Mouse (Mus musculus): ENCODE measurements at regions not wholly inside any gene's neighbourhood (a gene's known extent, or its start where the extent isn't known, plus 50 kb on each side); places are given as distances from the start of the nearest gene placed in this dataset.
A peak's percentile ranks its signal among the peaks of the same experiment; 100 is the strongest.

DNA sequence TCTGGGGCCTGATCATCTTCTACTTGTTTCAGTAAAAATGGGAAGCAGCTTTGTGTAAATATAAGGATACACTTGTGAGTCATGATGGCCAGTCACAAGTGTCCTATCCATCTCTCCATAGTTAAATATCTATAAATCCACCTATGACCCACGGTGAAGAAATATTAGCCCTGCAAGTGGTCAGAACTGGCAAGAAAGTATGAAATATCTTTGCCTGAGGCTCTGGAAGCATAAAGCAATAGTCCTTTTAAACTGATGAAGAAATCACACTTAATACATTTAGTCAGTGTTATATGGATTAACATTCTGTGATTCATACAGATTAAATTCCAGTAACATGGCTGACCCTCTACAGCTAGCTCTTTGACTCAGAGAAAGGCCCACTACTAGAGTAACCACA, 134.8 kb upstream of the Klf6 start:
- peak; percentile 52 for ATAC-seq (replicated peaks; ENCODE audit: insufficient number of reproducible peaks, low FRiP score, low TSS enrichment, poor library complexity, severe bottlenecking)

DNA sequence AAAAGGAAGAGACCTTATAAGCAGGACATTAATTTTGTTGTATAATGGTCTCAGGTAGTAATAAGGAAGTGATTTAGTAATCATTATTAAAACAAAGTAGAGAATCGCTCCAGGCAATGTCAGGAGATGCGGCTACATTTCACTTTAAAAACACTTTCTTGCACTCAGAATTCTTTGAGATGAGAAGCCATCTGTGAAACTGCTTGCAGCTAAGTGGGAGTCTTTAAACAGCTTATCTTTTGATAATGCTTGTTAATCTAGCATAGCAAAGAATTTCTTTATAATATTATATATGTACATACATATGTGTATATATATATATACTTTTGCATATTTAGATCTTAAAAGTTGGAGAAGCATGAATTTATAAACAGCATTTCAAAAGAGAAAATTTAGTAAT, 133.1 kb upstream of the Klf6 start:
- ATAC-seq (replicated peaks; ENCODE audit: insufficient number of reproducible peaks, low FRiP score, low TSS enrichment, poor library complexity, severe bottlenecking): no peak

DNA sequence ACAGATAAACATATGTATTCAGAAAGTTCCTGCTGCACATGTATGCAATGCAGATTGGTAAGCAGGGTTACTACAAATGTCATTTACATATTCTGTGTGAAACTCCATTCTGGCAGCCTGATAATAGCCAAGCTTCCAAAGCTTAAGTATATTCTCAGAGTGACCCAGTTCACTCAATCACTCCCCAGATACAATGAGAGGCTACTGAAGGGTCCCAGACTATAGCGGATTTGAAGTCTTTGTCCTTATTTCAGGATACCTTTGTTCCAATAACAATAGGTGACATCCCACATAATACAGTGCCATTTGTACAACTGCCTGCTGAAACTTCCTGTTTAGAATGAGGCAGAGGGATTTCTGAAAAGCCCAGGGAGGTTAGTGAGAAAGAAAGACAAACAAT, 132.5 kb upstream of the Klf6 start:
- no peak for ATAC-seq (replicated peaks; ENCODE audit: insufficient number of reproducible peaks, low FRiP score, low TSS enrichment, poor library complexity, severe bottlenecking)

DNA sequence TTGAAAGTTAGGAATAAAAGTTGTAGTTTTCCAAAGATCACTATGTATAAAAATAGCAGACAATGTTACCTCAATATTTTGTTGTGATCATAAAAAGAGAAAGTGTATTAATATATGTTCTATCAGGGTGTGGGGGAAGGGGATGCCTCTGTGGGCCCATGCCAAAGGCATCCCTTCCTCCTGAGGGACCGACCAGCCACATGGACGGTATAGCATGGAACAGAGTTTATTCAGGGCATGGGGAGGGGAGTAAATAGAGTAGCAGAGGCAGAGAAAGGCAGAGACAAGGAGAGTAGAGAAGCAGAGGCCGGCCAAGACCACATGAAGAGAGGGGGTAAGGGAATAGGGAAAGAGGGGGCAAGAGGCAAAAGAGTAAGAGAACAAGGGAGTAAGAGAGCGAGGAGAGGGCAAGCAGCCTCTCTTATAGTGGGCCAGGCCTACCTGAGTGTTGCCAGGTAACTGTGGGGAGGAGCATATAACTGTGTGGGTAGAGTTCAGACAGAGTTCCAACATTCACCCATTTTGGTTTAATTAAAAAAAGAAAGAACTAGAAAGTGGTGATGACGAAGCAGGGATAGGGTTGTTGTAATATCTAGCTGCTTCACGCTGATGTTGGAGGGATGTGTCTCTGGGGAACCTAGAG, 131.7 kb upstream of the Klf6 start:
- ATAC-seq (replicated peaks; ENCODE audit: insufficient number of reproducible peaks, low FRiP score, low TSS enrichment, poor library complexity, severe bottlenecking): no peak

DNA sequence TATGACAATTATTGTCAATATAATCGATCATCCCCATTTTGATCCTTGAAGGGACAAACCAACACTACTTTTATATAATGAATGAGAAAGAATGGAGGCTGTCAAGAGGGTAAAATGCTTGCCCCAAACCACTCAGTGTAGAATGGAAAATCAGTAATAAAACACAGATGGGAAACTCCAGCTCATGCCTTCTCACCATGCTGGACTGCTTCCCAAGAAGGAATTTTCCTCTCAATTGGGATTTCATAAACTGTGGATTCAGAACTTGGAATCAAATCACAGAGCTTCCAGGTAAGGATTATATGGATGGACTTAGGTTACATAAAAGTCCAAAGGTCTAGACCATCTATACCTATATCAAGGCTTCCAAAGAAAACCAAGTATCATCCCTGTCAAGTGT, 129.1 kb upstream of the Klf6 start:
- no peak for ATAC-seq (replicated peaks; ENCODE audit: insufficient number of reproducible peaks, low FRiP score, low TSS enrichment, poor library complexity, severe bottlenecking)

DNA sequence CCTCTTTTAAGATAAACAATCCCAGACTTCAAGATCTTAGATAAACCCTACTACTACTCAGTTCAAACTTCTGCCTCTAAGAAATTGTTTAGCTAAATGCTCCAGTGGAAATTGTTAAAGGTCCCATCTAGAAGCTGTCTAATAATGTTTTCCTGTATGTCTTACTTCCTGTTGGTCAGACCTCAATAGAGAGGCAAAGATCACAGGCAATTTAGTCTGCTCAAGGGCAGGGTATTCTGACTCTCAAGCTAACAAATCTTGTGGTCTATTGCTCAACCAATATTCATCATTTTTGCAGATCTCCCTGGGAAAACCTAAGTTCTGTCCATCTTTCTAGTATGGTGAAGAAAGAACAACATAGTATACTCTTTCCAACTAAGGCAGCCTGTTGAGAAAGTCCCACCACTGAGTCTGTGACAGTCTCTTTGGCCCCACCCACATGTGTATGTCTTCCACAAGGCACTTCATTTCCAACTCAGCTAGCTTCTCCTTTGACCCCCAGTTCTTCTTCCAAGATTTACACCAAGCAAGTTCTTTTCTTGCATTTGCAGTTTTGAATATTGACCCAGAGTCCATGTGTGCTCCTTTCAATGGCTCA, 126.2 kb upstream of the Klf6 start:
- ATAC-seq (replicated peaks; ENCODE audit: insufficient number of reproducible peaks, low FRiP score, low TSS enrichment, poor library complexity, severe bottlenecking): no peak

DNA sequence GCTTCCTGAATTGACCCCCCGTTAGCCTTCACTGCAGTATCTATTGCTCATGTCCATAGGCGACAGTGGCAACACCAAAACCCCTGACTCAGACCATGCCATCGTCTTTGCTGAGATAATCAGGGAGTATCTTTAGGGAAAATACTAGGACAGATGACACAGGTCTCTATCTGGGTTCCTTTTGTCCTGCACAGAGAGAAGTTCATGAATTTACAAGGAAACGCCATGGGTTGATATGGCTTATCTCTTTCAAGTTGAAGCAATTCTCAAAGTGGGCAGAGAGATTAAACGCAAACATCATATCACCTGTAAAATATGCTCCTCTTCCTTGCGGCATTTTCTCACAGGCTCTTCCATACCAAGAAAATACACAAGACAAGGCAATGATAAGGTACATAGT, 124.8 kb upstream of the Klf6 start:
- ATAC-seq (replicated peaks; ENCODE audit: insufficient number of reproducible peaks, low FRiP score, low TSS enrichment, poor library complexity, severe bottlenecking): no peak

DNA sequence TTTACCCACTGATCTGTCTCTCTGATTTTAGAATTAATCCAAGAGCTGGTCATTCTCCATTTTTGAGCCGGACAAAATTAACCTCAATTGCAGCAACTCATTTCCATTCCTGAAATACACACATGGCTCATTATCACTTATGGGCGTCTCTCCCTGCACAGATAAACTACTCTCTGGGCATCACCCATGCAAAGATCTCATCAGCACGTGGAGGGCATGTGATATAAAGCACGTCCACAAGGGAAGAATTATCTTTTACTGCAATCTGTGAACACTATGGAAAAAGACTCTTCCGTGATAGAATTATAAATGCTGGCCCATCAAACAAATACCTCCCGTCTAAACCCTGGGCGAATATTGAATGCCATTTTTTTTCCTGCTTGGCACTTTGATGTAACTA, 124.1 kb upstream of the Klf6 start:
- ATAC-seq (replicated peaks; ENCODE audit: insufficient number of reproducible peaks, low FRiP score, low TSS enrichment, poor library complexity, severe bottlenecking): no peak

DNA sequence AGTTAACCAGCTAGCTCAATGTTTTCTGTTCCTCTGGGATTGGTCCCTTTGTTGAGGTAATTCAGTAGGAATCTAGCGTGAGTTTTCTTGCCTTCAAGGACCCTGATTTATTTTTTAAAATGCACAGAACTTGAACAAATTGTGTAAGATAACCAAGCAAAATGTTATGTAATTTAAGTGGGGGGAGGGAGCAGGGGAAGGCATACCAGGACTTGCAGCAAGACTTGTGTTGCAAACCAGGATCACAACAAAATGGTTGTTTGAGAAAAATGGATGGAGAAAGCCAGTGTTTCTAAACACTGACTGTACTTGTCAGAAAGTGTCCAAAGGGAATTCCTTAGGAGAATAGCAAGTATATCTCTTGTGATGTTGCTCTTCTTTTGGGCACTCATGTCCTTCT, 120.5 kb upstream of the Klf6 start:
- ATAC-seq (replicated peaks; ENCODE audit: insufficient number of reproducible peaks, low FRiP score, low TSS enrichment, poor library complexity, severe bottlenecking): no peak

DNA sequence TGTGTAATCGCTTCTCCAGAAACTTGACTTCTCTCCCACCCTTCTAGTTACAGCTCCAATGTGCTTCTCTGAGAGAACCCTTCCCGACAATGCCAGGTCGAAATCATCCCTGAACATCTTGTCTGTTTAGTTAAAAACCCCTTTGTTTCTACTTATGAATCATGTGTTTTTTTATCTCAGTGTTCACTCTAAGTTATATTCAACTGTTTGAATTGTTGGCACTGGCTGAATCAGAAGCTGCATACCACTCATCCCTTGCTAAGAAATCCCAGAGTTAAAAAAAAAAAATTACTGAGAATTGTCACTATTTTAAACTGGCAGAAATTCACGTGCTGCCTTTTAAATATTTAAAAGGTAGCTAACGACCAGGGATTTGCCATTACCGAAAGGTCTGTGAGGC, 116.3 kb upstream of the Klf6 start:
- ATAC-seq (replicated peaks; ENCODE audit: insufficient number of reproducible peaks, low FRiP score, low TSS enrichment, poor library complexity, severe bottlenecking): no peak

DNA sequence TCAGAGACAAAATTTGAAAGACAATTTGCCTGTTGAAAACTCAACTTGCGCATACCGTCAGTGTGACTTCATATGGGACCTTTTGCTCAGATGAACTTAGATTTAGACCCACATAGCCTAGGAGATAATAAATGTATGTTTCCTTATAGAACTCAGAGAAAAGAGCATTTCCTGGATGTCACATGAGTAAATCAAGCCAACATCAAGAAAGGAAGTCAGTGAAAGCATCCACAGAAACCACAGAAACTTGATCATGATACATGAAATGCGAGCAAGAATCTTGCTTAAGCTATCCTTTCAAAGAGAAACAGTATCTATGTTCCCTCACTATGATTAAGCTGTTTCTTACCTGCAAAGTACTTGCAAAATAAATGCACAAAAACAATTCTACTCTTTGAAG, 104.1 kb upstream of the Klf6 start:
- no peak for ATAC-seq (replicated peaks; ENCODE audit: insufficient number of reproducible peaks, low FRiP score, low TSS enrichment, poor library complexity, severe bottlenecking)

DNA sequence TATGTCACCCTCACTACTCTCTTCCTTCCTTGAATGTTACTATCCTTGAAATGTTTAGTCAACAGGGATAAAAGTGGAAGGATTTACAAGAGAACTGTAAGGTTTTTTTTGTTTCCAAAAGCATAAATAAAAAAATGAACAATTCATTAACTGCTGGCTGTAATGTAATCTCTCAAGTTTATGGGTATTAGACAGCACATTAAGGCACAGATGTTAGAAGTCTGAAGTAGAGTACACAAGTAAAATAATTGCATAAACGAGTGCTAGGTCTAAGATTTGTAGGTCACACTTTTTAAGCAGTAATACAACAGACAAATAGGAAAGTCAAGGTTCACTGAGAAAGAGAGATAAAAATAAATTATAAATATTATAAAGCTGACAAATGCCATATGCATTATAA, 103.3 kb upstream of the Klf6 start:
- no peak for ATAC-seq (replicated peaks; ENCODE audit: insufficient number of reproducible peaks, low FRiP score, low TSS enrichment, poor library complexity, severe bottlenecking)

DNA sequence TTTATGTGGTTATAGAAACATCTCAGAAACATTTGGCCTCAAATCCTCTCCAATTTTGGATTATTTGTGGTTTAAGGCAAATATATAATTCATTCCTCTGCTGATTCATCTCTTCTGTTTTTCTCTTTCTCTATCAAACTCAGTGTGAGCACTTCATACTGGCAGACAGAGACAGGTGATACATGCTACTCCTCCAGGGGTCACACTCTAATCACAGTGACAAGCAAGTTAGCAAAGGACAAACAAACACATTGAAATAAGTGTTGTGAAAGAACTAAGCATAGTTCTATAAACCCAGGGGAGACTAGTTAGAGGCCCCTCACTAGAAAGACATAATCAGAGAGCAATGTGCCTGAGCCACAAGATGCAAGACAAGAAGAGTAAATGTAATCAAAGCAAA, 101.3 kb upstream of the Klf6 start:
- no peak for ATAC-seq (replicated peaks; ENCODE audit: insufficient number of reproducible peaks, low FRiP score, low TSS enrichment, poor library complexity, severe bottlenecking)

DNA sequence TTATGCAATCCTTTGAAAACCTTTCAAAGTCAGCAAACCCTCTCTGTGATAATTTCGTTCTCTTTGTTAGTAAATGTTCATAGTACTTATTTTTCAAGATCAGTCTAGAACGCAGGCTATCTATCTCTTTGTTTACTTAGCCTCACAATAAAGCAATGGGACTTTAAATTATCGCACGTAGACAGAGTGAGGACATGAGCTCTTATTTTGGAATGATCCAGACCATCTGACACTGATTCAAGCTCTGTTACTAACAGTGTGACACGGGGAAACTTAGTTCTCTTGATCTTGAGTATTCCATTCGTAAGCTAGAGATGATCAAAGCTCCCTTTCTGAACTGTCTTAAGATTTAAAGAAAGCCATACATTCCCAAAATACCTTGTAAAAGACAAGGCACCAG, 94.9 kb upstream of the Klf6 start:
- no peak for ATAC-seq (replicated peaks; ENCODE audit: insufficient number of reproducible peaks, low FRiP score, low TSS enrichment, poor library complexity, severe bottlenecking)

DNA sequence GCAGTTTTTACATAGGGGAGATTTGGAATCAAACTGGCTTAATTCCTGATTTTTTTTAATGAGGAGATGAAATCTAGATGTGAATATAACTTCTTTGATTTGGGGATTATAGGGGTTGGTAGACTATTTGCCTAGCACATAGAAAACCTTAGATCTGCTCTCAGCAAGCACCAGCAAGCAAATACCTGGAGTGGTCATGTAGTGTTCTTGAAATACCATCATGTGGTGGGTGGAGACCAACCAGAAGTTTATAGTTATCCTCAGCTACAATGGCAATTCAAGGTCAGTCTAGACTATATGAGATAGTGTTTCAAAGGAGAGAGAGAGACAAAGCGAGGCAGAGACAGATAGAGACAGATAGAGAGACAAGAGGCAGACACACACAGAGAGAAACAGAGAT, 94.1 kb upstream of the Klf6 start:
- no peak for ATAC-seq (replicated peaks; ENCODE audit: insufficient number of reproducible peaks, low FRiP score, low TSS enrichment, poor library complexity, severe bottlenecking)

DNA sequence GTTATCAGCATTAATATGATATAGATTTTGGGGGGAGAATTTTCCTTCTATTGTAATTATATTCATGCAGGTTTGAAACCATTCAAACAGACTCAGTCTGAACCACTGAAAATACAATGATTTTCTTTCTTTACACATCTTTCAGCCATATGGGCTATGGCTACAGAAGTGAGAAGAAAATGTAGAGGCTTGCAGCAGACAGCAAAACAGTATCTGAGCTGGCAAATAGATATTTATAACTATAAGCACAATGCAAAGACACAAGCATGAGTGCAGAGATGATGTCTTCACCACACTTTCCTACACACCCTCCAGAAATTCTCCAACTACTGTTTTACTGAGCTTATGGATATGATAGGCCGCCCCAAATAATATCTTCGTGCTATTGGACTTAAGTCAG, 92.6 kb upstream of the Klf6 start:
- no peak for ATAC-seq (replicated peaks; ENCODE audit: insufficient number of reproducible peaks, low FRiP score, low TSS enrichment, poor library complexity, severe bottlenecking)

DNA sequence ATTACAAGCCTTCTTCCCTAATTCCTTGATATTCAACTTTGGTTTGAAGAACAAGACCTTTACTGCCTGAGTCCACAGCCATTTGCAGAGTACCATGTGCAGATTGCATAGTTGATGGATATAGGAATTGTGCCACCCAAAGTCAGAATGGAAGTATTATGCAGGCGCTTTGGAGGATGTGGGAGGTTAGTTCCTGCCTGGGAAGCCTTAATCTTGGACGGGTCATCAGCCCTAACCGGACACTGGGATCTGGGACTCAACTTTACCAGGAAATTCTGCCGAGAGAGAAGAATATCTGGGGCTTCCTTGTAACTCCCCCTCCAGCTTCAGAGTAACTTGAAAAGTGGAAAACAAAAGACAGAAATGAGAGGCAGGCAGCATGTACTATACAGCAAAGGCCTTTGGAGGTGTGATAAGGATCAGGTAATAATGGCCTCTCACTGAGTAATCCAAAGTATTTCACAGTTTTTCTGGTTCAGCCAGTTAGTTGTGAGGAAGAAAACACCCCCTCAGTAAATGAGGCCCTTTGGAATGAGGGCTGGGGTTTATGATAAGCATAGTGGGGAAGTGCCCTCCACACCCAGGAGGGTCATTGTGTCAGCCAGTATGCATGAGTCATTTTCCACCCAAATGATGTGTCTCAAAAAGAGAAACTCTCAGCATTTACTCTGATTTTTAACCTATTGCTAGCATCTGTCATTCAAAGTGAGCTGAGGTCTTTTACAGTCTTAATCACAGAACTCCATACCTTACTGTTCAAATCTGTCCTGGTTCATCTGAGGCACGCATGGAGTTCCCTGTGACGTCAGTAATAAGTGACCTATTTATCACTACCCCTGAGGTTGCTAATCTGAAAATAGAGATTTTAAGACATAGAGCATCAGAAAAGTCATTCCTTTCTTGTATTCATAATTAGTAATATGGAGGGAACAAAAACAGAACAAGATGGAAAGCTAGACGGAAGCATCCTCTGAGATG, 91.7 kb upstream of the Klf6 start:
- ATAC-seq (replicated peaks; ENCODE audit: insufficient number of reproducible peaks, low FRiP score, low TSS enrichment, poor library complexity, severe bottlenecking): peak; percentile 73

DNA sequence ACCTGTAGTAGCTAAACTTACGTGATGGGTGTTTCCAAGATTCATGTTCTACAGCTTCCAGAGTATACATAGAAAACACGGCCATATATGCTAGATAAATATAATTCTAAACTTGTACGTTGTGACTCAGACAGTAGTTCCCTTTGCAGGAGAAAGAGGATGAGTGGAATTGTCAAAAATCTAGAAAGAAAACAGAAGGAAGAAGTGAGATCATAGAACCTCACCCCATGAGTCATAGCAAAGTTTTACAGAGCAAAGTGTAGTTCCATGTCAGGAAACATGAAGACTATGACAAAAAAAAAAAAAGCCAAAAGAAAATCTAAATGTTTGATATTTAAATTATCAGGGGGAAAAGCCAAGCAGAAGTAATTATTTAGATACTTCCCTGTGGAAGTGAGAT, 87.5 kb upstream of the Klf6 start:
- ATAC-seq (replicated peaks; ENCODE audit: insufficient number of reproducible peaks, low FRiP score, low TSS enrichment, poor library complexity, severe bottlenecking): no peak

DNA sequence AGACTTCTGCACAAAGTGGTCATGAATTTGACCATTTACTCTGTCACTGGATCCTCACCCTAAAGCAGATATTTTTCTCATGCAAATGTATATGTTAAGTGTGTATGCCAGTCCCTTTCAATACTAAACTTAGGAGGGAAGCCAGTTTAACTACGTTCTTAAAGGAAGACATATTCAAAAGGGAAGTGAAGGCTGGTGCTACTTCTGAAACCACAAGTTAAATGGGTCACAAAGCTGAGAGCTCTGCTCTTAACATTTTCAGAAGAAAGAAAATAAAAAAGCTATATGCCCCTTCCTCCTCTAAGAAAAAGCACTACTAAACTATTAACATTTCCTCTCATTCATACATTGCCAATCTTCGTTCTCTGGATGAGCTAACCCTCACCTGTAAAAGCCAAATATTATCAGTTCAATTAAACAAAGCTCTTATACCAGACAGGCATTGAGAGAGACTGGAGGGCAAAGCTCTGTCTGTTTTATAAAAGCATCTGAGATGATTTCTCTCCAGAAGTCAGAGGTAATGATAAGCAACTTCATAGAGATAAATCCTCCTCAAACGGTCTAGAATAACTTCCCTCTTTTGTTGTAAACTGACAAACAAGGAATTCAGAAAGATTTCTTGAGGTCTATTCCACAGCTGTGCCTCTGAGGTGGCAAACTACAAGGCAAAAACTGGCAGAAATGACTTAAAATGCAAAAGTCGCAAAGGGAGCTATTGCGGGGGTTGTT, 82.7 kb upstream of the Klf6 start:
- ATAC-seq (replicated peaks; ENCODE audit: insufficient number of reproducible peaks, low FRiP score, low TSS enrichment, poor library complexity, severe bottlenecking): peak; percentile 29

Data from monocyte, adult 5-6 weeks (primary cell).